Mouse (Mus musculus): ENCODE results near the gene Tamm41. TPM values are rescaled to one million over a fixed set of nuclear protein-coding genes. Genes with fewer than 3 reads are reported as not detected.

The Tamm41 gene
- polyA plus RNA-seq, 1 experiment = 44.1 TPM

- Histone ChIP-seq H3K79me2 (ENCODE audit: control insufficient read depth, insufficient read depth) (no peaks in the 10 kb centered on the region), H3K4me3 (ENCODE audit: insufficient read depth, poor library complexity, severe bottlenecking) (no peak overlapping the region), H3K27me3 (ENCODE audit: control insufficient read depth, insufficient read depth, insufficient read length) (no peaks in the 10 kb centered on the region), H3K36me3 (ENCODE audit: control insufficient read depth, insufficient read depth) (no peaks in the 10 kb centered on the region), H3ac (ENCODE audit: control insufficient read depth, insufficient read length, low read depth) (no peak overlapping the region), H3K79me3 (ENCODE audit: low read depth) (no peaks in the 10 kb centered on the region)
- TF ChIP-seq MYOD1 (IDR thresholded peaks at IDR 0.05; ENCODE audit: control insufficient read depth, insufficient read length, low read depth) (no peak), CTCF (IDR thresholded peaks at IDR 0.05; ENCODE audit: control insufficient read depth, insufficient read depth, insufficient read length) (no peak), MAX (IDR thresholded peaks at IDR 0.05) (no peak), CEBPB (IDR thresholded peaks at IDR 0.05; ENCODE audit: low read depth) (no peak), USF1 (IDR thresholded peaks at IDR 0.05; ENCODE audit: low read depth) (no peak)
Observed at GRCm38 (mm10) chr6:114988619-114988980, 49.1 kb downstream of the Tamm41 start.

- Histone ChIP-seq H3ac (ENCODE audit: control insufficient read depth, insufficient read length, low read depth) (no peak overlapping the region), H3K36me3 (ENCODE audit: control insufficient read depth, insufficient read depth) (no peaks in the 10 kb centered on the region), H3K79me2 (ENCODE audit: control insufficient read depth, insufficient read depth) (no peaks in the 10 kb centered on the region), H3K79me3 (ENCODE audit: low read depth) (no peaks in the 10 kb centered on the region), H3K4me3 (ENCODE audit: insufficient read depth, poor library complexity, severe bottlenecking) (no peak overlapping the region), H3K27me3 (ENCODE audit: control insufficient read depth, insufficient read depth, insufficient read length) (no peaks in the 10 kb centered on the region)
- TF ChIP-seq MYOG (IDR thresholded peaks at IDR 0.05; ENCODE audit: control insufficient read depth, extremely low read depth, insufficient read length) (no peak), MAX (IDR thresholded peaks at IDR 0.05) (no peak), MYOD1 (IDR thresholded peaks at IDR 0.05; ENCODE audit: control insufficient read depth, insufficient read length, low read depth) (no peak), CEBPB (IDR thresholded peaks at IDR 0.05; ENCODE audit: low read depth) (no peak), FOSL1 (IDR thresholded peaks at IDR 0.05; ENCODE audit: insufficient read depth, low read length, poor library complexity, severe bottlenecking) (no peak), CTCF (IDR thresholded peaks at IDR 0.05; ENCODE audit: control insufficient read depth, insufficient read depth, insufficient read length) (no peak), USF1 (IDR thresholded peaks at IDR 0.05; ENCODE audit: low read depth) (no peak)
Observed at GRCm38 (mm10) chr6:114987966-114988618, 49.6 kb downstream of the Tamm41 start.

- Histone ChIP-seq H3K79me2 (ENCODE audit: control insufficient read depth, insufficient read depth) (no peaks in the 10 kb centered on the region), H3K79me3 (ENCODE audit: low read depth) (no peaks in the 10 kb centered on the region), H3ac (ENCODE audit: control insufficient read depth, insufficient read length, low read depth) (no peak overlapping the region), H3K27me3 (ENCODE audit: control insufficient read depth, insufficient read depth, insufficient read length) (peaks cover 5% of the 10 kb centered on the region), H3K4me3 (ENCODE audit: insufficient read depth, poor library complexity, severe bottlenecking) (no peak overlapping the region), H3K36me3 (ENCODE audit: control insufficient read depth, insufficient read depth) (no peaks in the 10 kb centered on the region)
- TF ChIP-seq FOSL1 (IDR thresholded peaks at IDR 0.05; ENCODE audit: insufficient read depth, low read length, poor library complexity, severe bottlenecking) (no peak), MYOG (IDR thresholded peaks at IDR 0.05; ENCODE audit: control insufficient read depth, extremely low read depth, insufficient read length) (no peak), CTCF (IDR thresholded peaks at IDR 0.05; ENCODE audit: control insufficient read depth, insufficient read depth, insufficient read length) (no peak), MAX (IDR thresholded peaks at IDR 0.05) (no peak), CEBPB (IDR thresholded peaks at IDR 0.05; ENCODE audit: low read depth) (no peak), USF1 (IDR thresholded peaks at IDR 0.05; ENCODE audit: low read depth) (no peak), MYOD1 (IDR thresholded peaks at IDR 0.05; ENCODE audit: control insufficient read depth, insufficient read length, low read depth) (no peak)
Observed at GRCm38 (mm10) chr6:114982671-114983070, 55.0 kb downstream of the Tamm41 start.

GRCm38 (mm10) chr6:114979715-114980114, 58.0 kb downstream of the Tamm41 start:
- H3K36me3 ChIP-seq (ENCODE audit: control insufficient read depth, insufficient read depth) = no peaks in the 10 kb centered on the region
- H3K79me3 ChIP-seq (ENCODE audit: low read depth) = no peaks in the 10 kb centered on the region
- TF ChIP-seq USF1 (IDR thresholded peaks at IDR 0.05; ENCODE audit: low read depth) (no peak), FOSL1 (IDR thresholded peaks at IDR 0.05; ENCODE audit: insufficient read depth, low read length, poor library complexity, severe bottlenecking) (no peak), CTCF (IDR thresholded peaks at IDR 0.05; ENCODE audit: control insufficient read depth, insufficient read depth, insufficient read length) (no peak), MAX (IDR thresholded peaks at IDR 0.05) (no peak)
- H3K27me3 ChIP-seq (ENCODE audit: control insufficient read depth, insufficient read depth, insufficient read length) = peaks cover 5% of the 10 kb centered on the region
- H3ac ChIP-seq (ENCODE audit: control insufficient read depth, insufficient read length, low read depth) = no peak overlapping the region
- H3K4me3 ChIP-seq (ENCODE audit: insufficient read depth, poor library complexity, severe bottlenecking) = no peak overlapping the region
- H3K79me2 ChIP-seq (ENCODE audit: control insufficient read depth, insufficient read depth) = no peaks in the 10 kb centered on the region

- Histone ChIP-seq H3K79me2 (ENCODE audit: control insufficient read depth, insufficient read depth) (no peaks in the 10 kb centered on the region), H3K4me3 (ENCODE audit: insufficient read depth, poor library complexity, severe bottlenecking) (no peak overlapping the region), H3K79me3 (ENCODE audit: low read depth) (no peaks in the 10 kb centered on the region), H3ac (ENCODE audit: control insufficient read depth, insufficient read length, low read depth) (no peak overlapping the region), H3K36me3 (ENCODE audit: control insufficient read depth, insufficient read depth) (no peaks in the 10 kb centered on the region), H3K27me3 (ENCODE audit: control insufficient read depth, insufficient read depth, insufficient read length) (peaks cover 10% of the 10 kb centered on the region)
- TF ChIP-seq FOSL1 (IDR thresholded peaks at IDR 0.05; ENCODE audit: insufficient read depth, low read length, poor library complexity, severe bottlenecking) (no peak), CEBPB (IDR thresholded peaks at IDR 0.05; ENCODE audit: low read depth) (no peak), CTCF (IDR thresholded peaks at IDR 0.05; ENCODE audit: control insufficient read depth, insufficient read depth, insufficient read length) (no peak), MYOG (IDR thresholded peaks at IDR 0.05; ENCODE audit: control insufficient read depth, extremely low read depth, insufficient read length) (no peak), USF1 (IDR thresholded peaks at IDR 0.05; ENCODE audit: low read depth) (no peak), MAX (IDR thresholded peaks at IDR 0.05) (no peak)
Observed at GRCm38 (mm10) chr6:114976915-114977419, 60.7 kb downstream of the Tamm41 start.

GRCm38 (mm10) chr6:114974331-114974730, 63.3 kb downstream of the Tamm41 start:
- no peak overlapping the region for H3ac ChIP-seq (ENCODE audit: control insufficient read depth, insufficient read length, low read depth)
- peaks cover 13% of the 10 kb centered on the region for H3K27me3 ChIP-seq (ENCODE audit: control insufficient read depth, insufficient read depth, insufficient read length)
- no peak overlapping the region for H3K4me3 ChIP-seq (ENCODE audit: insufficient read depth, poor library complexity, severe bottlenecking)
- H3K79me3 ChIP-seq (ENCODE audit: low read depth) = no peaks in the 10 kb centered on the region
- no peaks in the 10 kb centered on the region for H3K36me3 ChIP-seq (ENCODE audit: control insufficient read depth, insufficient read depth)
- no peak for TF ChIP-seq CTCF (IDR thresholded peaks at IDR 0.05; ENCODE audit: control insufficient read depth, insufficient read depth, insufficient read length)
- TF ChIP-seq MAX (IDR thresholded peaks at IDR 0.05) = no peak
- no peak for TF ChIP-seq CEBPB (IDR thresholded peaks at IDR 0.05; ENCODE audit: low read depth)
- TF ChIP-seq MYOG (IDR thresholded peaks at IDR 0.05; ENCODE audit: control insufficient read depth, extremely low read depth, insufficient read length) = no peak
- no peak for TF ChIP-seq USF1 (IDR thresholded peaks at IDR 0.05; ENCODE audit: low read depth)
- TF ChIP-seq FOSL1 (IDR thresholded peaks at IDR 0.05; ENCODE audit: insufficient read depth, low read length, poor library complexity, severe bottlenecking) = no peak
- H3K79me2 ChIP-seq (ENCODE audit: control insufficient read depth, insufficient read depth) = no peaks in the 10 kb centered on the region
